Mouse (Mus musculus) hindbrain, embryonic 12.5 days (tissue): Measurements from ENCODE around the gene Cdc42se2. TPM values are rescaled to one million over a fixed set of nuclear protein-coding genes. Genes with fewer than 3 reads are reported as not detected.

ENCODE experiments used
- ATAC-seq: fragments of 200-750 bp; cut with Nextera tagmentation; 2 replicates; pipeline ENCODE4 v1.8.0; 2017; ENCODE audit warnings: moderate TSS enrichment; ENCODE audit not compliant: low FRiP score
- H3K27ac ChIP-seq: fragments of 300-500 bp; sonication (generic); 2 replicates; pipeline ENCODE4 v1.5.1; 2016; ENCODE audit warnings: mild to moderate bottlenecking
- H3K27me3 ChIP-seq: fragments of 300-500 bp; sonication (generic); 2 replicates; pipeline ENCODE4 v1.6.1; 2016; ENCODE audit warnings: mild to moderate bottlenecking
- H3K36me3 ChIP-seq: fragments of 300-500 bp; sonication (generic); 2 replicates; pipeline ENCODE4 v1.6.1; 2016; ENCODE audit warnings: mild to moderate bottlenecking
- H3K4me1 ChIP-seq: fragments of 300-500 bp; sonication (generic); 2 replicates; pipeline ENCODE4 v1.6.1; 2016
- H3K4me2 ChIP-seq: fragments of 300-500 bp; sonication (generic); replicated peaks from 2 replicates; pipeline ENCODE4 v1.6.1; 2016; ENCODE audit warnings: mild to moderate bottlenecking
- H3K4me3 ChIP-seq: fragments of 300-500 bp; sonication (generic); 2 replicates; pipeline ENCODE4 v1.5.1; 2016; ENCODE audit warnings: mild to moderate bottlenecking
- H3K9ac ChIP-seq: fragments of 300-500 bp; sonication (generic); 2 replicates; pipeline ENCODE4 v1.6.1; 2016; ENCODE audit warnings: mild to moderate bottlenecking, moderate library complexity
- H3K9me3 ChIP-seq: fragments of 300-500 bp; sonication (generic); replicated peaks from 2 replicates; pipeline ENCODE4 v1.6.1; 2016; ENCODE audit warnings: mild to moderate bottlenecking
- WGBS: fragments of 180-500 bp; shearing (Covaris S2); methylation state at CpG from one replicate; pipeline ENCODE4 v1.1.7; 2016; 5-methylcytosine and 5-hydroxymethylcytosine counted together
- polyA plus RNA-seq: library from polyadenylated mRNA; unstranded; fragments of >200 nt; fragmentation: Nextera tagmentation; extraction: Ambion mirVana; gene quantifications from 2 replicates; pipeline ENCODE4 v1.2.1, GENCODE M21; 2016

The Cdc42se2 gene
- polyA plus RNA-seq, 1 experiment from 2014 or later = 205 TPM

GRCm38 (mm10) chr11:54717893-54718292 lies 69.6 kb downstream of the Cdc42se2 start:
- H3K9ac ChIP-seq = no peak overlapping the region
- no peaks in the 10 kb centered on the region for H3K4me1 ChIP-seq
- WGBS = 74% methylated on average over 3 of the region's 3 CpGs

GRCm38 (mm10) chr11:54712849-54713248 lies 74.6 kb downstream of the Cdc42se2 start:
- Histone ChIP-seq H3K27ac (no peak overlapping the region), H3K27me3 (no peaks in the 10 kb centered on the region), H3K36me3 (peaks cover 30% of the 10 kb centered on the region), H3K9ac (no peak overlapping the region), H3K4me3 (no peak overlapping the region), H3K9me3 (no peaks in the 10 kb centered on the region), H3K4me2 (no peak overlapping the region), H3K4me1 (no peaks in the 10 kb centered on the region)
- no peak for ATAC-seq
- WGBS = 85% methylated on average over 2 of the region's 2 CpGs

More at GRCm38 (mm10) chr11:54717893-54718292, 69.6 kb downstream of the Cdc42se2 start:
- Histone ChIP-seq H3K36me3 (peaks cover 66% of the 10 kb centered on the region), H3K27me3 (no peaks in the 10 kb centered on the region), H3K4me3 (no peak overlapping the region), H3K9me3 (no peaks in the 10 kb centered on the region), H3K27ac (no peak overlapping the region), H3K4me2 (no peak overlapping the region)
- no peak for ATAC-seq

- H3K4me1 ChIP-seq = no peaks in the 10 kb centered on the region
- H3K27ac ChIP-seq = no peak overlapping the region
- no peak overlapping the region for H3K4me3 ChIP-seq
- 89% methylated on average over 4 of the region's 4 CpGs for WGBS
- no peaks in the 10 kb centered on the region for H3K27me3 ChIP-seq
- no peak overlapping the region for H3K4me2 ChIP-seq
- H3K9me3 ChIP-seq = no peaks in the 10 kb centered on the region
- H3K9ac ChIP-seq = no peak overlapping the region
- ATAC-seq = no peak
- H3K36me3 ChIP-seq = peaks cover 13% of the 10 kb centered on the region
Observed at GRCm38 (mm10) chr11:54710512-54711293, 76.8 kb downstream of the Cdc42se2 start.

- Histone ChIP-seq H3K4me2 (no peak overlapping the region), H3K4me3 (no peak overlapping the region), H3K9ac (no peak overlapping the region), H3K36me3 (peaks cover 10% of the 10 kb centered on the region), H3K4me1 (no peaks in the 10 kb centered on the region), H3K27ac (no peak overlapping the region), H3K27me3 (no peaks in the 10 kb centered on the region), H3K9me3 (no peaks in the 10 kb centered on the region)
- no peak for ATAC-seq
- 89% methylated on average over 2 of the region's 2 CpGs for WGBS
Observed at GRCm38 (mm10) chr11:54709645-54710044, 77.8 kb downstream of the Cdc42se2 start.

- no peak overlapping the region for H3K9ac ChIP-seq
- ATAC-seq = no peak
- H3K9me3 ChIP-seq = no peaks in the 10 kb centered on the region
- H3K4me3 ChIP-seq = no peak overlapping the region
- no peaks in the 10 kb centered on the region for H3K27me3 ChIP-seq
- peaks cover 7% of the 10 kb centered on the region; the same call in 1 of the 2 replicates for H3K36me3 ChIP-seq
- H3K4me2 ChIP-seq = no peak overlapping the region
- no peaks in the 10 kb centered on the region for H3K4me1 ChIP-seq
- WGBS = 84% methylated on average over 2 of the region's 2 CpGs
- H3K27ac ChIP-seq = no peak overlapping the region
Observed at GRCm38 (mm10) chr11:54708153-54708552, 79.3 kb downstream of the Cdc42se2 start.

- no peak overlapping the region for H3K27ac ChIP-seq
- no peak overlapping the region for H3K9ac ChIP-seq
- no peaks in the 10 kb centered on the region for H3K27me3 ChIP-seq
- no peak overlapping the region for H3K4me3 ChIP-seq
- 38% methylated on average over 4 of the region's 4 CpGs for WGBS
- H3K4me1 ChIP-seq = no peaks in the 10 kb centered on the region
- ATAC-seq = no peak
- no peaks in the 10 kb centered on the region for H3K9me3 ChIP-seq
- H3K4me2 ChIP-seq = no peak overlapping the region
- H3K36me3 ChIP-seq = 0 out of 2 replicates have a peak, but pooled peaks cover 4% of the 10 kb centered on the region
Observed at GRCm38 (mm10) chr11:54703306-54703705, 84.2 kb downstream of the Cdc42se2 start.

DNA sequence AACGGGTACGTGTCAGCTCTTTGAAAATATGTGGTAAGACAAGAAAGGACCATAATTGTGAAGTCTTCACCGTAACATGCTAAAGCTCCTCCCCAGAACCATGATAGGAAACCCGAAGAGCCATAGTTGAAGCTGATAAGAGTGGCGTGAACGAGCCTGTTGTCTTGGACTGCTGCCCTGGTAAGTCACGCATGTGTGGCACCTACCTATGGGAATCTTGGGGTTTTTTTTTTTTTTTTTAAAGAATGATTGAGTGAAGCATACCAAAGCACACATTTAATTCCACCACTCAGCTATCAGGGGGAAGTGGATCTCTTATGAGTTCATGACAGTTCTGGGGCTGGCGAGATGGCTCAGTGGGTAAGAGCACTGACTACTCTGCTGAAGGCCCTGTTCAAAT lies 85.6 kb downstream of the Cdc42se2 start:
- H3K9me3 ChIP-seq = no peaks in the 10 kb centered on the region
- no peak overlapping the region for H3K4me3 ChIP-seq
- WGBS = 96% methylated on average over 8 of the region's 8 CpGs

GRCm38 (mm10) chr11:54699972-54700371 lies 87.5 kb downstream of the Cdc42se2 start:
- WGBS = 84% methylated on average over 3 of the region's 3 CpGs
- peaks cover 31% of the 10 kb centered on the region for H3K36me3 ChIP-seq
- no peaks in the 10 kb centered on the region for H3K9me3 ChIP-seq
- H3K27ac ChIP-seq = no peak overlapping the region
- H3K4me2 ChIP-seq = no peak overlapping the region
- H3K9ac ChIP-seq = no peak overlapping the region
- ATAC-seq = no peak
- no peaks in the 10 kb centered on the region for H3K4me1 ChIP-seq
- no peaks in the 10 kb centered on the region for H3K27me3 ChIP-seq
- no peak overlapping the region for H3K4me3 ChIP-seq

More for the DNA sequence above, 85.6 kb downstream of the Cdc42se2 start:
- H3K4me2 ChIP-seq = no peak overlapping the region
- no peak for ATAC-seq
- no peak overlapping the region for H3K9ac ChIP-seq
- peaks cover 15% of the 10 kb centered on the region; the same call in 1 of the 2 replicates for H3K36me3 ChIP-seq
- H3K4me1 ChIP-seq = no peaks in the 10 kb centered on the region
- no peak overlapping the region for H3K27ac ChIP-seq
- no peaks in the 10 kb centered on the region for H3K27me3 ChIP-seq

GRCm38 (mm10) chr11:54698636-54699035 lies 88.8 kb downstream of the Cdc42se2 start:
- no peak overlapping the region for H3K9ac ChIP-seq
- peaks cover 39% of the 10 kb centered on the region for H3K36me3 ChIP-seq
- H3K4me2 ChIP-seq = no peak overlapping the region
- H3K9me3 ChIP-seq = no peaks in the 10 kb centered on the region
- no peak overlapping the region for H3K27ac ChIP-seq
- H3K4me1 ChIP-seq = no peaks in the 10 kb centered on the region
- no peak overlapping the region for H3K4me3 ChIP-seq
- 96% methylated on average over 7 of the region's 7 CpGs for WGBS
- H3K27me3 ChIP-seq = no peaks in the 10 kb centered on the region
- ATAC-seq = no peak

DNA sequence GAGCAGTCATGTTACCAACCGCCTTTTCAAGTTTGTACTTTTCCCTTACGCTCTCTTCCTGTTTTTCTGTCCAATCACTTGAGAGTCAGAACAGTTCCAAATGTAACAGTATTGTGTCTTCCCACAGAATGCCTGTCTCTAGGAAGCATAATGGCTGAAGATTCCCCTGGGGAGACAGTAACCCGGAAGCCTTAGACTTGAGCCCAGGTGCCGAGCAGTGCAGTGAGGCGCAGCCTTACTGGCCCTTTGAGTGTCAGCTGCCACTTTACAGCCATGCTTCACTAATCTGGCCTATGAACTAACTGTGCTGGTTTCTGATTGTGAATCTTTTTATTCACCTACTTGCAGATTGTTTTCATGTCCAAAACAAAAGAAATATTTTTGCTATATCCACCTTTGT lies 89.9 kb downstream of the Cdc42se2 start:
- peaks cover 42% of the 10 kb centered on the region for H3K36me3 ChIP-seq
- no peaks in the 10 kb centered on the region for H3K4me1 ChIP-seq
- no peak overlapping the region for H3K4me3 ChIP-seq
- ATAC-seq = no peak
- H3K4me2 ChIP-seq = no peak overlapping the region
- 74% methylated on average over 5 of the region's 5 CpGs for WGBS
- H3K9ac ChIP-seq = no peak overlapping the region
- no peaks in the 10 kb centered on the region for H3K9me3 ChIP-seq
- no peaks in the 10 kb centered on the region for H3K27me3 ChIP-seq
- H3K27ac ChIP-seq = no peak overlapping the region

DNA sequence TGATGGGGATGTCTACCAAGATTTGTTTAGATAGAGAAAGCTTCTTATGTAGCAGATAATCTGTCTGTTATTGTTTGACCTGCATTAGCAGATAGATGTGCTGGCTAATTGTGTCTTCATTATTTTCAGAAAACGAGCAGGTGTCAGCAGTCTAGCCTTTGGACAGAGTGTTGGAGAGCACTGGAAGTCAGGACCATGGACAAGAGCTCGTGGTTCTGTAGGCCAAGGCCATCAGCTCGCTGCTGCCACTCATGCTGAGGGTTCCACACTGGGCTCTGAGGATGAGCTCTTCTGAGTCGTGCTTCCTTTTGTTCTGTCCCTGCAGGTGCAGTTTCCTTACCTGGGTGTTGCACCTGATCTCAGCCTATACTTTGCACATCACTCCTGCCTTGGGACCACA lies 91.5 kb downstream of the Cdc42se2 start:
- Histone ChIP-seq H3K27me3 (no peaks in the 10 kb centered on the region), H3K9me3 (no peaks in the 10 kb centered on the region), H3K4me1 (no peaks in the 10 kb centered on the region), H3K9ac (no peak overlapping the region), H3K4me2 (no peak overlapping the region), H3K27ac (no peak overlapping the region), H3K4me3 (no peak overlapping the region), H3K36me3 (peaks cover 49% of the 10 kb centered on the region)
- no peak for ATAC-seq
- WGBS = 70% methylated on average over 4 of the region's 4 CpGs

GRCm38 (mm10) chr11:54694291-54694690 lies 93.2 kb downstream of the Cdc42se2 start:
- 88% methylated on average over 8 of the region's 8 CpGs for WGBS
- H3K9ac ChIP-seq = no peak overlapping the region
- H3K36me3 ChIP-seq = peaks cover 45% of the 10 kb centered on the region
- no peaks in the 10 kb centered on the region for H3K27me3 ChIP-seq
- no peaks in the 10 kb centered on the region for H3K9me3 ChIP-seq
- H3K4me2 ChIP-seq = no peak overlapping the region
- H3K4me3 ChIP-seq = no peak overlapping the region
- no peak overlapping the region for H3K27ac ChIP-seq
- no peak for ATAC-seq
- H3K4me1 ChIP-seq = no peaks in the 10 kb centered on the region

GRCm38 (mm10) chr11:54693696-54694095 lies 93.8 kb downstream of the Cdc42se2 start:
- no peak for ATAC-seq
- 91% methylated on average over 6 of the region's 6 CpGs for WGBS
- Histone ChIP-seq H3K27ac (no peak overlapping the region), H3K27me3 (no peaks in the 10 kb centered on the region), H3K4me1 (no peaks in the 10 kb centered on the region), H3K36me3 (peaks cover 45% of the 10 kb centered on the region), H3K4me3 (no peak overlapping the region), H3K4me2 (no peak overlapping the region), H3K9me3 (no peaks in the 10 kb centered on the region), H3K9ac (no peak overlapping the region)
